Mouse (Mus musculus) gastrocnemius, adult 18-20 months (tissue): Measurements from ENCODE around the gene Frrs1l. TPM values are rescaled to one million over a fixed set of nuclear protein-coding genes. Genes with fewer than 3 reads are reported as not detected.

ENCODE experiments used
- DNase-seq: peaks from one replicate; pipeline ENCODE4 v3.0.0; 2021; ENCODE audit warnings: low spot score
- total RNA-seq, 2 experiments: library from RNA; stranded (reverse); gene quantifications; 2 replicates each; pipeline ENCODE4 v1.2.3; 2021

Gene Frrs1l
- total RNA-seq, 2 experiments from 2014 or later, result not detected

GRCm38 (mm10) chr4:56915732-56916325 is 74.4 kb downstream of the Frrs1l start:
- DNase-seq, result no peak

DNA sequence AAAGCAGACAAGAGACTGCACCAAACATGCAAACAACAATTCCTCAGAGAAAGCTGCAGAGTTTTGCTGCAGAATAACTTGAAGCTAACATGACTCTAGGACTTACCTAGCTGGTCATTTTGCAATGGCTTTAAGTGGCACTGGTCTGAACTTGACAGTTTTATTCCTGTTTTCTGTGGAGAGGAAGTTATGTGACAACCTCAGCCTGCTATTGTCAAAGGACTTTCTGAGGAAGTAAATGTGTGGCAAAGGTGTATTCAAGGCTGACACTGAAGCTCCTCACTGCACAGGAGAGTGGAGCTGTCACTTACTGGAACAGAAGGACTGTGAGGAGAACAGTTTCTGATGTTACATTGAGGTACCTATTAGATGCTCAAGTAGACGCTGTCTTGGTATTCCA is 75.4 kb downstream of the Frrs1l start:
- DNase-seq, result no peak

DNA sequence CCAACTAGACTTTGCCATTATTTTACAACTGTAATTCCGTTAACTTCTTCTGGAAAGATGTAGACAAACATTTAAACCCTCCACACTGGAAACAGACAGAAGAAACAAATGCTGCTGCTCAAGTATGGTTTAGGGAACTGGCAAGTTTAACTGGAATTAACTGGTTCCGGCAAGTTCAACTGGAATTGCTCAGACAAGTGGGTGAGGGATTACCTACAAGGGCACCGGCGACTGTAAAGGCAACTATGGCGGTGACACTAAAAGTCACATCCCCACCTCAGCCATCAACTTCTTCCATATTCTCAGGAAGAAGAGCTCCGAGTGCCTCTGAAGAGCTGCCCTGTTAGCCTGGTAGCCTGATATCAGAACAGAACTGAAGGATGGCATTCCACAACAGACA is 75.9 kb downstream of the Frrs1l start:
- no peak for DNase-seq

DNA sequence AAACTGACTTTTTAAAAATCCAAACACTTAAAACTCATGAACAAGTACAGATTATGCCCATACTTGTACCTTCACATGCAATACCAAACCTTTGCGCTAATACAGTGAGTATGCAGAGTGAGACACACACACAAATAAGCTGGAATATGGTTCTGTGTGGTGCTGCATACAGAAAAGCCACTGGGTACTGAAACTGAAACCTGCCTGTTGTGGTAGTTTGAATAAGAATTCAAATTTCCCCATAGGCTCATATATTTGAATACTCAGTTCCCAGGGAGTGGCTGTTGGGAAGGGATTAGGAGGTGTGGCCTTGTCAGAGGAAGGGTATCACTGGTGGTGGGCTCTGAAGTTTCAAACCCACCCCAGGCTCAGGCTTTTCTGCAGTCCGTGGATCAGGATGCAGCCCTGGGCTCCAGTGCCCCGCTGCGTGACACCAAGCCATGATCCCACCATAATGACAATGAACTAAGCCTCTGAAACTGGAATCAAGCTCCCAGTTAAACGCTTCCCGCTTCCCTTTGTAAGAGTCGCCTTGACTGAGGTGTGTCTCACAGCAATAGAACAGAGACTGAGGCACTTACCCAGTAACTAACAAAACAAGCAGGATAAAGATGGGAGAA is 77.7 kb downstream of the Frrs1l start:
- no peak for DNase-seq

- DNase-seq, result no peak
Measured at GRCm38 (mm10) chr4:56909568-56909967, 80.6 kb downstream of the Frrs1l start.

DNA sequence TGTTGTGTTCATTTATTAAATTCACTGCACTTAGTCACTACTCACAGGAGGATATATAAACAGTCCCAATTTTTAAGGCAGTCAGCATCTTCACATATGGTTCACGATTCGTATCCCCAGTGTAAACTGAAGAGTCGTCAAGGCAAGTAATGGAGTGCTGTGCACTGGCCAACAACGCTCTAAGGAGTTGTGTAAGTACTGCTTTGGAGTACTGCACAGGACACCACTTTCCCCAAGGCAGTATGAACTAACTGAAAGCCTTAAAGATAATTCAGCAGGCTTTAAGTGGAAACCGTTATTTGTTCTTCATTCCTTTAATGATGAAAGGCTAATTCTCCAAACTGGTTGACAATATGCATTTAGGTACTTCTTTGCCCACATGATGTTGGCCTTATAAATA is 82.5 kb downstream of the Frrs1l start:
- DNase-seq, result no peak

Other genes starting within 250 kb of the Frrs1l start
- gene Actl7b, start 248.9 kb downstream of the Frrs1l start, total RNA-seq, result not detected
- not detected for gene Actl7a, start 247.0 kb downstream of the Frrs1l start, total RNA-seq
- 10 to 100 TPM; 24.8 to 25.5 TPM for gene Elp1, start 188.1 kb downstream of the Frrs1l start, total RNA-seq
- gene Fam206a, start 188.0 kb downstream of the Frrs1l start, total RNA-seq, result 1 to 10 TPM; 1.2 to 1.3 TPM
- gene Ctnnal1, start 125.2 kb downstream of the Frrs1l start, total RNA-seq, result 10 to 100 TPM in 1 of 2 experiments, 1 to 10 TPM in 1; 9.2 to 10.0 TPM
- 10 to 100 TPM; 19.7 to 21.1 TPM for gene Tmem245, start 43.0 kb downstream of the Frrs1l start, total RNA-seq
- 1 to 10 TPM; 3.7 to 4.2 TPM for gene Epb41l4b, start 153.0 kb upstream of the Frrs1l start, total RNA-seq